Mouse (Mus musculus): Measurements from ENCODE around the gene Gdf7. TPM values are rescaled to one million over a fixed set of nuclear protein-coding genes. Genes with fewer than 3 reads are reported as not detected.
A peak's percentile ranks its signal among the peaks of the same experiment; 100 is the strongest.

The Gdf7 gene
- polyA plus RNA-seq, 1 experiment from 2014 or later: 0.19 TPM

DNA sequence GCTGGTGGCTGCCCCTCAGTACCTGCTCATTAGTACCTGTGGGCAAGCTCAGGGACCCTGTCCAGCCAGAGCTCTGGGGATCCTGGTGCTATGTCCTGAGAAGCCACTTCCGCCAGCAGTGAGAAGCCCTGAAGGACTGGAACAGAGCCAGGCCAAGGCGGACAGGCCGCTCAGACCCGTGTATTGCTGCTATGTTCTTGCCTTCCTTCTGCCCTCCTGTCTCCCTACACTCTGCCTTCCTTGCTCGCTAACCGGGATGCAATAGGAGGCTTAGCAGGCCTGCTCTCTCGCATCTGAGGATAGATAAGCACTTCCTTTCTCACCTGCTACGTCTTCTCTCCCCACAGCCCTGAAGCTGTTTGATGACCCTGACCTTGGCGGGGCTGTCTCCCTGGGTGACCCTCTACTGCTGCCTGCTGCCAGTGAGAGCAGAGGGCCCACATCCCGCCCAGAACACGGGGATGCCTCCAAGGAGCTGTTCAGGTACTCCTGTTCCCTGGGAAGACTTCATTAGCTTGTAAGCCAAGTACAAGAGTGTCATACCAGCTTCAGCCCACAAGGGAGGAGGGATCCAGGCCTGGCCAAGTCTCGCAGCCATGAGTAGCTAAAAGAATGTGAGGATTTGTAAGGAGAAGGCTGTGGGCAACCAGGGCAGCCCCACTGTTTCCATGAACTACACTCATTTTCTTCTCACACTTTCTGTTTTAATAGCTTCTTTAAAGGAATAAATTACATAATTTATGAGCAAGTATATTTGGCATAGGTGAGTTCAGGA lies 35.7 kb upstream of the Gdf7 start:
- no peak overlapping the region for H3K4me2 ChIP-seq
- ATAC-seq (replicated peaks): no peak
- no peaks in the 10 kb centered on the region for H3K9me3 ChIP-seq
- no peak overlapping the region for H3K27ac ChIP-seq
- WGBS: 77% methylated on average over 12 of the region's 12 CpGs
- no peak overlapping the region for H3K9ac ChIP-seq
- H3K27me3 ChIP-seq (replicated peaks): no peaks in the 10 kb centered on the region
- no peaks in the 10 kb centered on the region; the same call in 1 of the 2 replicates for H3K36me3 ChIP-seq (replicated peaks)
- H3K4me3 ChIP-seq: no peak overlapping the region
- H3K4me1 ChIP-seq: 0 out of 2 replicates have a peak, but pooled peaks cover 9% of the 10 kb centered on the region

DNA sequence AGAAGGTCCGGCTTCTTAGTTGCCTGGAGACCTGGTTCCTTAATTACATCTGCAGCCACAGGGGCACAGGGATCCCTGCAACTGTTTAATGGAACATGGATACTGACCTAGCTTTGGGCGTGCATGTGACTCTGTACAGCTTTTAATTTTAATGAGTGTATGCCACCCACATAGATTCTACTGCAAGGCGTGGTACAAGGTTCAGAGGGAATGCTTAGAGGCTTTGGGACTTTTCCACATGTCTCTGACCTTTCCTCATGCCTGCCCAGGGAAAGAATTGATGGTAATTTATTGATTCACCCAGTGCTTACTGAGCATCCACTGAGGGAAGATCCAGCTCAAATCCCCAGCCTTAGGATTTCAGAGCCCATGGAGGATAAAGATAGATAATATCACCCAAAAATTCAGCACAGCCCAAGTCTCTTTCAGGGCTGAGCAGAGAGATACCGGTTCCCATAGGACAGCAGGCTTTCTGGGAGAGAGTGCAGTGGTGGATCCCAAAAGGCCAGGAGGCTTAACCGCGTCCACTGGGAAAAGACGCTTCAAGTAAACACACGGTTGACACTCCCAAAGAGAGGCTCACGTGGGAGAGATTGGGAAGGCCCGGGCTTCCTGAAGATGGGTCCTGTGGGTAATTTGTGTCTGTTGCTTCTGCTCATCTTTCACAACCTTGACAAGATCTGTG lies 35.0 kb upstream of the Gdf7 start:
- H3K9ac ChIP-seq: no peak overlapping the region
- H3K4me2 ChIP-seq: no peak overlapping the region
- H3K9me3 ChIP-seq: no peaks in the 10 kb centered on the region
- H3K4me1 ChIP-seq: peaks cover 15% of the 10 kb centered on the region; the same call in 1 of the 2 replicates
- H3K4me3 ChIP-seq: no peak overlapping the region
- H3K27ac ChIP-seq: no peak overlapping the region
- no peaks in the 10 kb centered on the region for H3K27me3 ChIP-seq (replicated peaks)
- no peaks in the 10 kb centered on the region for H3K36me3 ChIP-seq (replicated peaks)
- WGBS: 80% methylated on average over 10 of the region's 10 CpGs
- no peak for ATAC-seq (replicated peaks)

DNA sequence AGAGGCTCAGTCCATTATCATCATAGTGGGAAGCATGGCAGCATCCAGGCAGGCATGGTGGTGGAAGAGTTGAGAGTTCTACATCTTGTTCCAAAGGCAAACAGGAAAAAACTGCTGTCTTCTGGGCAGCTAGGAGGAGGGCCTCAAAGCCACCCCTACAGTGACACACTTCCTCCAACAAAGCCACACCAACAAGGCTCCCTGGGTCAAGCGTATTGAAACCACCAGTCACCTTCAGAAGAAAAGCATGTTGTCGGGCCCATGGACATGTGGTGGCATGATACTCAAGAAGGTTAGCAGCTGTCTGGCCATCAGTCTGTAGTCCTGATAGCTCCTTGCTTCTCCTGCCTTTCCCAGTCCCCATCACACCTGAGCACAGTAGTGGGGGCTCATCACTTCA lies 33.7 kb upstream of the Gdf7 start:
- H3K4me1 ChIP-seq: peaks cover 20% of the 10 kb centered on the region; the same call in 1 of the 2 replicates
- H3K9ac ChIP-seq: no peak overlapping the region
- H3K9me3 ChIP-seq: no peaks in the 10 kb centered on the region
- ATAC-seq (replicated peaks): no peak
- no peaks in the 10 kb centered on the region for H3K36me3 ChIP-seq (replicated peaks)
- WGBS: 91% methylated on average over 2 of the region's 2 CpGs
- H3K27ac ChIP-seq: no peak overlapping the region
- no peak overlapping the region for H3K4me2 ChIP-seq
- no peak overlapping the region for H3K4me3 ChIP-seq
- no peaks in the 10 kb centered on the region for H3K27me3 ChIP-seq (replicated peaks)

DNA sequence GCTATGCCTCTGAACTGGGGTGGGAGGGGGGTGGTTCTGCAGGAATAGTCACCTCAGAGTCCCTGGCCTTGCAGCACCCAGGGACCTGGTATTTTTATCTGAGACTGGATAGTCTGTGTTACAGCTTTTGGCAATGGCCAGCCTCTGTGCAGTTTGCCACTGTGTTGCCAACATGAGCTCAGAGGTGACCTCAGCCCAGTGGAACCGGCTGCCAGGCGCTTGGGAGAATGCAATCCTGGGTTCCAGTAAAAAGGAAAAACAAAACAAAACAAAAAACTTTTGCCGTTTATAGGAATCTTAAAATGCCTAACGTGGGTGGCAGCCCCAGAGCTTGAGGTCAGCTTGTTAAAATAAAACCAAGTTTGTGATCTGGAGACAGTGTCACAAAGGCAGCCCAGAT lies 32.5 kb upstream of the Gdf7 start:
- H3K4me3 ChIP-seq: no peak overlapping the region
- ATAC-seq (replicated peaks): no peak
- H3K36me3 ChIP-seq (replicated peaks): no peaks in the 10 kb centered on the region
- no peak overlapping the region for H3K27ac ChIP-seq
- H3K9ac ChIP-seq: no peak overlapping the region
- 90% methylated on average over 4 of the region's 4 CpGs for WGBS
- H3K4me2 ChIP-seq: no peak overlapping the region
- H3K9me3 ChIP-seq: no peaks in the 10 kb centered on the region
- no peaks in the 10 kb centered on the region for H3K27me3 ChIP-seq (replicated peaks)
- peaks cover 15% of the 10 kb centered on the region; the same call in 1 of the 2 replicates for H3K4me1 ChIP-seq

DNA sequence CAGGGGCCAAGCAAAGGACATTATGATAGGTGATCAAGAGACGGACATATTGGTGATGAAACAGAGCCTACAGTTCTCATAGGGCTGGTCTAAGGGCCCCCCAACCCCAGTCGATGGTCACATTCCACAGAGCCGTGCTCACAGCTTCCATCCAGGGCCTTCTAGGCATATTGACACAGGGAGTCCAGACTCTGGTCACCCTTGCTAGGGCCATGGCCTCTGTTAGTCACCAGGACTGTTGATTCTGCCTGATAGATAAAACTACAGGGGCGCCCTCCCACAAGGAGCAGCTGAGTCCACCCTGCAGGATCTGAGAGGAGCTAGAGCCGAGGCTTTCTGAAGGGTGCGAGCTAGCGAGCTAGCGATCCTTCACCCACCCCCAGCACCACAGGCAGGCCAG lies 31.9 kb upstream of the Gdf7 start:
- Histone ChIP-seq H3K9me3 (no peaks in the 10 kb centered on the region), H3K4me3 (no peak overlapping the region), H3K4me1 (peaks cover 11% of the 10 kb centered on the region; the same call in 1 of the 2 replicates), H3K4me2 (no peak overlapping the region), H3K9ac (no peak overlapping the region), H3K36me3 (replicated peaks) (no peaks in the 10 kb centered on the region), H3K27ac (no peak overlapping the region), H3K27me3 (replicated peaks) (no peaks in the 10 kb centered on the region)
- no peak for ATAC-seq (replicated peaks)
- 87% methylated on average over 8 of the region's 8 CpGs for WGBS

DNA sequence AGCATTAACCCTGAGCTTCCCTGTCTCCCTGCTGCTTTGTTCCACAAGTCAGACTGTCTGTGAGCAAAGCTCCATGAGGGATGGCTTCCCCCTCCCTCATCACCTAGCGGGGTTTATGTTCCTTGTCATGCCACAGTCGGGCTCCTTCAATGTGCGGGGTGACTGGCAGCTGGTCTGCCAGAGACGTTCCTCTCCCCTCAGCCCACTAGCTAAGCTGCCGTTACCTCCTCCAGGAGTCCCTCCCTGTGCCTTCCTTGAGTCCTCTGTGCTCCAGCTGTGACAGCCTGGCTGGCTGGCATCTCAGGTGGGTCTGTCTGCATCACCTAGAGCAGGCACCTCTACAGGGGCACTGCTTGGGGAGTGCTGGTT lies 30.4 kb upstream of the Gdf7 start:
- WGBS: 45% methylated on average over 5 of the region's 5 CpGs
- no peak overlapping the region for H3K4me2 ChIP-seq
- H3K36me3 ChIP-seq (replicated peaks): no peaks in the 10 kb centered on the region
- no peak for ATAC-seq (replicated peaks)
- H3K27ac ChIP-seq: no peak overlapping the region
- no peaks in the 10 kb centered on the region for H3K27me3 ChIP-seq (replicated peaks)
- H3K9ac ChIP-seq: no peak overlapping the region; the same call in 1 of the 2 replicates
- H3K4me1 ChIP-seq: peaks cover 21% of the 10 kb centered on the region
- H3K9me3 ChIP-seq: no peaks in the 10 kb centered on the region
- H3K4me3 ChIP-seq: no peak overlapping the region

DNA sequence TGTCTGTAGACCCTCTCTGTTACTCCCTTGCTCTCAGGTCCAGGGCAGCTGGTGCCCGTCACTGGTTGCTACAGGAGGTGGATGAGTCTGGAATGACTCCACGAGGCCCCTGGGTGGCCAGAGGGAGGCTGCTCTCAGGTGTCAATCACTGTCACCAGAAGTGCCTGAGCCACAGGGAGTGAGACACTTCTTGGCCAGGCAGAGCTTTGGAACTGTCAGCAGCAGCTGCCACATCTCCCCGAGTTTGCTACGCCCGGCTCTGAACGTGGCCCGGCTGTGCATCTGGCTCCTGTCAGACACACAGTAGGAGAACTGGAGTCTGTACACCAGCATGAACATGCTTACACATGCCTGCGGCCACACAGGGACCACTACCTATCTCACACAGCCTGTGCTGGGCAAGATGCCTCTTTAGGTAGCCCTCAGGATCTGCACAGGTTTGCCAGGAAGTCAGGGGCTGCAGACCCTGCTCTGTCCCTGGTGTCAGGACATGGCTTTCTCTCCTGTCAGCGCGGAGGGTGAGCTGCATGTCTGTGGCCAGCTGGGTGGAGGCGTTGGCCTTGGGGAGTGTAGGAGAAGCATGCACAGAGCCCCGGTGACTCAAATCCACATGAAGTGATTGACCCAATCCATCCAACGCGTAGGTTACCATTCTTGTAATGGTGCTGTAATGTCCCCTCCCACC lies 29.9 kb upstream of the Gdf7 start:
- H3K4me3 ChIP-seq: no peak overlapping the region
- 63% methylated on average over 14 of the region's 14 CpGs for WGBS
- H3K27ac ChIP-seq: no peak overlapping the region
- no peak overlapping the region for H3K4me2 ChIP-seq
- H3K4me1 ChIP-seq: peaks cover 23% of the 10 kb centered on the region
- no peaks in the 10 kb centered on the region for H3K27me3 ChIP-seq (replicated peaks)
- no peak overlapping the region for H3K9ac ChIP-seq
- ATAC-seq (replicated peaks): no peak
- no peaks in the 10 kb centered on the region for H3K9me3 ChIP-seq
- H3K36me3 ChIP-seq (replicated peaks): no peaks in the 10 kb centered on the region

DNA sequence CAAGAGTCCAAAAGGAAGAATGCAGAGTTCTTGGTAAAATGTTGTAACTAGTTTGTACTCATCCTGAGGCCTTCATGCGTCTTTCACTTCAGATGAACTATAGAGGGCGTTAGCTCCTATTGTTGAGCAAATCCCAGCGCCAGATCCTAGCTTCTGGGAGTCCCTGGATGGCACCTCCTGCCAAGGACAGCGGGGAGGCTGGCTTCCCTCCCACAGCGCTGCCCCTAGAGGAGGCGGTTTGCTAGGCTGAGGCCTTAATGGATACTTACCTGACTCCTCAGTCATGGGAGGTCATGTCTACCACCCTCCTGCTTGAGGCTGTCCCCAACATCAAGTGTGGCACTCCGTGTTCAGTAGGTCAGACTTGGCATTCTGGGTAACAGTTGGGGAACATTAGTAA lies 27.5 kb upstream of the Gdf7 start:
- no peaks in the 10 kb centered on the region for H3K9me3 ChIP-seq
- H3K27me3 ChIP-seq (replicated peaks): no peaks in the 10 kb centered on the region
- ATAC-seq (replicated peaks): no peak
- no peak overlapping the region for H3K4me3 ChIP-seq
- 0 out of 2 replicates have a peak, but pooled peaks cover 1% of the 10 kb centered on the region for H3K36me3 ChIP-seq (replicated peaks)
- WGBS: 93% methylated on average over 7 of the region's 7 CpGs
- peaks cover 23% of the 10 kb centered on the region for H3K4me1 ChIP-seq
- H3K9ac ChIP-seq: no peak overlapping the region
- H3K4me2 ChIP-seq: no peak overlapping the region
- no peak overlapping the region for H3K27ac ChIP-seq

DNA sequence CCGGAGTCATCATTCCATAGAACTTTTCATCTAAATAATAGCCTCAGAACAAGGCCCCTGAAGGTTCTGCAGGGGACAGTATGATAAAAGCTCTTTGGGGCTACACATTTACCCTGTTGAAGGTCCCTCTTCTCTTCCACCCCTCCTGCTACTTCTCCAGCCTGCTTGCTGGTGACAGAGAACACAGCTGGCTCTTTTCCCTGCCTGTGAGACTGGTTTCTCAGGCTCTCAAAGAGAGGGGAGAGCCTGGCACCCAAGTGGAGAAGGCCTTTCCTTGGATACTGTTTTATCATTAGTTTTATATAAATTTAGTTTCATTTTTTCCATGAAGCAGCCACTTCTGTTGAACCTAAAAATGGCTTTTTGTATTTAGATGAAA lies 25.9 kb upstream of the Gdf7 start:
- peaks cover 23% of the 10 kb centered on the region for H3K4me1 ChIP-seq
- 0 out of 2 replicates have a peak, but pooled peaks cover 3% of the 10 kb centered on the region for H3K36me3 ChIP-seq (replicated peaks)
- 52% methylated on average over 1 of the region's 1 CpGs for WGBS
- peak overlapping the region; percentile 33 for H3K9ac ChIP-seq
- ATAC-seq (replicated peaks): no peak
- H3K9me3 ChIP-seq: no peaks in the 10 kb centered on the region
- no peaks in the 10 kb centered on the region for H3K27me3 ChIP-seq (replicated peaks)
- no peak overlapping the region for H3K4me3 ChIP-seq
- H3K27ac ChIP-seq: peak overlapping the region; percentile 73
- H3K4me2 ChIP-seq: no peak overlapping the region

DNA sequence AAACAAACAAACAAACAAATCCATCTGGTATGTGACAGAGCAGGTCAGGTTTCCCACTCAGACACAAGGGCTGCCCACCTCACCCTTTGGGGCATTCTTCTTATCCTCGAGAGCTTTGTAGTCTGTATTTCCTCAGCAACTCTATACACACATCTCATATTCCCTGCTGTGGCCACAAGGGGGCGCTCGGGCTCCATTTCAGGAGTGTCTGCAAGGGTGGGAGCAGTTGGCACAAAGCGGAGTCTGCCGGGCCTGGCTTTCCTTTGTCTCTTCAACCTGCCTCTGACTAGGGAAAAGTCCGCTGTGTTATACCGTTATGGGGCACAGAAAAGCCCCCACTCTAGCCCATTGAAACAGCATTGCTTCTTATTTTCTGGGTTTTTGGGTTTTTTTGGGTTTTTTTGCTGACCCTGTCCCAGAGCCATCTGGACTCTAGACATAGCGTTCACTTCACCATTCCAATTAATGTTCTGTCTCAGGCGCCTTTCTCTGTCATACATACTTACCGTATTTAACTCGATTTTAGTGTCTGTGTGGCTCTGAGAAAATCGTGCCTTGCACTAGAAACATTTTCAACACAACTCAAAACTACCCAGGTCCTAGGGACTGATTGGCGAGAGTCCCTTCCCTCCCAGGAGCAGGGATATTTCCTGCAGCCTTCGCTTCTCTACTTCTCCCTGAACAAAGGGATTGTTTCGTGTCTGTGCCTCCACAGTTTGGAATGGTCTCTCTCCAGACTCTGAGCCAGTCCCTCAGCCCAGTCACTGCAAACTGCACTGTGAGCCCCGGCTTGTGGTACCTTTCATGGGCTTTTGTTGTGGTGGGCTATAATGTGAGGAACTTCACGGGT lies 25.3 kb upstream of the Gdf7 start:
- H3K36me3 ChIP-seq (replicated peaks): 0 out of 2 replicates have a peak, but pooled peaks cover 3% of the 10 kb centered on the region
- H3K4me1 ChIP-seq: peaks cover 20% of the 10 kb centered on the region
- 12% methylated on average over 17 of the region's 17 CpGs for WGBS
- peak overlapping the region; percentile 73 for H3K27ac ChIP-seq
- H3K4me2 ChIP-seq: no peak overlapping the region
- no peaks in the 10 kb centered on the region for H3K27me3 ChIP-seq (replicated peaks)
- no peak overlapping the region for H3K4me3 ChIP-seq
- H3K9ac ChIP-seq: peak overlapping the region; percentile 33
- ATAC-seq (replicated peaks): peak; percentile 94
- no peaks in the 10 kb centered on the region for H3K9me3 ChIP-seq

DNA sequence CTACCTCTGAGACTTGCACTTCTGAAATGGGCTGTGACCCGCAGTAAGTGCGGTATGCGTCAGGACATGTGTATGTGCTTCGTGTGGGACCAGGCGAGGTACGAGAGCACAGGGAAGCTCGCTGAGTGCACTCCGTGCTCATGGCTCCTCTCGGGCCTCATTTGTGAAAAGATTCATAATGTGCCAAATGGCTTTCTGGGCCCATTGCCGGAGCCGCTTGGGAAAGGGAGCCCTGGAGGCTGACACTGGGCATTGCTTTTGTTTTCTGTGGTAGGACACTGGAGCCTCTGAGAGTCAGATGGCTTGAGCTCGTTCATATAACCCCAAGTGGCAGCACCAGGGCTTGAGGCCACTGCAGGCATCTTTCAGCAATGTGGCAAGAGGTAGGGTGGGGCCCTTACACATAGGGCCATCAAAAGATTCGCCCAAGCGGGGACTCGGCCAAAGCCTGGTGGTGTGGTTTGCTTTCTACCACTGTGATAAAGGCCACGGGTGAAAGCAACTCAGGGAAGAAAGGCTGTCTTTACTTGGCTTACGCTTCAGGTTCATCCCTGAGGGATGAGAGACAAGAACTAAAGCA lies 24.3 kb upstream of the Gdf7 start:
- H3K9ac ChIP-seq: no peak overlapping the region
- no peaks in the 10 kb centered on the region for H3K27me3 ChIP-seq (replicated peaks)
- ATAC-seq (replicated peaks): peak; percentile 8; the same call in 1 of the 2 replicates
- 89% methylated on average over 17 of the region's 17 CpGs for WGBS
- H3K4me1 ChIP-seq: peaks cover 13% of the 10 kb centered on the region
- H3K9me3 ChIP-seq: no peaks in the 10 kb centered on the region
- H3K4me3 ChIP-seq: no peak overlapping the region
- H3K4me2 ChIP-seq: no peak overlapping the region
- no peak overlapping the region for H3K27ac ChIP-seq
- H3K36me3 ChIP-seq (replicated peaks): 0 out of 2 replicates have a peak, but pooled peaks cover 3% of the 10 kb centered on the region

Data from midbrain, embryonic 15.5 days (tissue).